Mouse (Mus musculus) embryonic facial prominence, embryonic 10.5 days (tissue): Measurements from ENCODE around the gene Igf2bp1. TPM values are rescaled to one million over a fixed set of nuclear protein-coding genes. Genes with fewer than 3 reads are reported as not detected.

ENCODE experiments used
- DNase-seq: peaks from one replicate; pipeline ENCODE4 v3.0.0-alpha.2; 2017; ENCODE audit warnings: low spot score
- H3K27ac ChIP-seq: fragments of 300-500 bp; sonication (generic); replicated peaks from 2 replicates; pipeline ENCODE4 v1.5.1; 2016; ENCODE audit warnings: mild to moderate bottlenecking
- H3K27me3 ChIP-seq: fragments of 300-500 bp; sonication (generic); replicated peaks from 2 replicates; pipeline ENCODE4 v1.6.1; 2016; ENCODE audit warnings: low read depth, mild to moderate bottlenecking; ENCODE audit not compliant: poor library complexity, severe bottlenecking
- H3K36me3 ChIP-seq: fragments of 300-500 bp; sonication (generic); replicated peaks from 2 replicates; pipeline ENCODE4 v1.6.1; 2016; ENCODE audit warnings: mild to moderate bottlenecking, moderate library complexity
- H3K4me1 ChIP-seq: fragments of 300-500 bp; sonication (generic); 2 replicates; pipeline ENCODE4 v1.6.1; 2016
- H3K4me3 ChIP-seq: fragments of 300-500 bp; sonication (generic); 2 replicates; pipeline ENCODE4 v1.5.1; 2016; ENCODE audit warnings: mild to moderate bottlenecking, moderate library complexity
- H3K9me3 ChIP-seq: fragments of 300-500 bp; sonication (generic); 2 replicates; pipeline ENCODE4 v1.6.1; 2016; ENCODE audit warnings: mild to moderate bottlenecking
- WGBS: fragments of 180-500 bp; shearing (Covaris S2); methylation state at CpG from one replicate; pipeline ENCODE4 v1.1.7; 2016; 5-methylcytosine and 5-hydroxymethylcytosine counted together
- polyA plus RNA-seq: library from polyadenylated mRNA; unstranded; fragments of >200 nt; fragmentation: Nextera tagmentation; extraction: Ambion mirVana; gene quantifications from 2 replicates; pipeline ENCODE4 v1.2.1, GENCODE M21; 2016

The Igf2bp1 gene
- polyA plus RNA-seq, 1 experiment from 2014 or later, result 173 TPM

- H3K27ac ChIP-seq, result no peak overlapping the region
- H3K9me3 ChIP-seq, result no peaks in the 10 kb centered on the region
- peak; percentile 75 for DNase-seq
- peaks cover 87% of the 10 kb centered on the region for H3K36me3 ChIP-seq
- H3K4me1 ChIP-seq, result peaks cover 63% of the 10 kb centered on the region
- 60% methylated on average over 8 of the region's 8 CpGs for WGBS
- H3K4me3 ChIP-seq, result no peak overlapping the region
- H3K27me3 ChIP-seq, result no peaks in the 10 kb centered on the region
These were observed 24.9 kb downstream of the Igf2bp1 start for GRCm38 (mm10) chr11:95980762-95981418.

GRCm38 (mm10) chr11:95978487-95978886 lies 27.3 kb downstream of the Igf2bp1 start:
- peaks cover 48% of the 10 kb centered on the region for H3K4me1 ChIP-seq
- 78% methylated on average over 3 of the region's 3 CpGs for WGBS
- no peak overlapping the region for H3K4me3 ChIP-seq
- no peaks in the 10 kb centered on the region for H3K9me3 ChIP-seq
- no peak for DNase-seq
- H3K36me3 ChIP-seq, result peaks cover 96% of the 10 kb centered on the region
- H3K27me3 ChIP-seq, result no peaks in the 10 kb centered on the region
- H3K27ac ChIP-seq, result no peak overlapping the region

- WGBS, result 88% methylated on average over 2 of the region's 2 CpGs
- no peak overlapping the region for H3K27ac ChIP-seq
- H3K9me3 ChIP-seq, result no peaks in the 10 kb centered on the region
- H3K4me1 ChIP-seq, result peaks cover 27% of the 10 kb centered on the region
- no peak overlapping the region for H3K4me3 ChIP-seq
- no peak for DNase-seq
- H3K27me3 ChIP-seq, result no peaks in the 10 kb centered on the region
- peaks cover 99% of the 10 kb centered on the region for H3K36me3 ChIP-seq
These were observed 29.4 kb downstream of the Igf2bp1 start for GRCm38 (mm10) chr11:95976290-95976689.

- Histone ChIP-seq H3K27me3 (no peaks in the 10 kb centered on the region), H3K4me1 (peaks cover 21% of the 10 kb centered on the region), H3K4me3 (no peak overlapping the region), H3K9me3 (no peaks in the 10 kb centered on the region), H3K36me3 (peaks cover 99% of the 10 kb centered on the region), H3K27ac (no peak overlapping the region)
- 89% methylated on average over 5 of the region's 5 CpGs for WGBS
- DNase-seq, result no peak
These were observed 30.0 kb downstream of the Igf2bp1 start for GRCm38 (mm10) chr11:95975694-95976093.

GRCm38 (mm10) chr11:95973187-95973586 lies 32.6 kb downstream of the Igf2bp1 start:
- Histone ChIP-seq H3K9me3 (no peaks in the 10 kb centered on the region), H3K4me1 (no peaks in the 10 kb centered on the region), H3K4me3 (no peak overlapping the region), H3K27me3 (no peaks in the 10 kb centered on the region), H3K27ac (no peak overlapping the region), H3K36me3 (peaks cover 99% of the 10 kb centered on the region)
- 86% methylated on average over 6 of the region's 6 CpGs for WGBS
- DNase-seq, result no peak

- Histone ChIP-seq H3K27me3 (no peaks in the 10 kb centered on the region), H3K36me3 (peaks cover 98% of the 10 kb centered on the region)
These were observed 42.4 kb downstream of the Igf2bp1 start for GRCm38 (mm10) chr11:95963304-95963703.

GRCm38 (mm10) chr11:95959152-95959551 lies 46.6 kb downstream of the Igf2bp1 start:
- WGBS, result 63% methylated on average over 6 of the region's 6 CpGs
- Histone ChIP-seq H3K9me3 (no peaks in the 10 kb centered on the region), H3K27me3 (no peaks in the 10 kb centered on the region)

More at GRCm38 (mm10) chr11:95963304-95963703, 42.4 kb downstream of the Igf2bp1 start:
- Histone ChIP-seq H3K4me1 (peaks cover 10% of the 10 kb centered on the region), H3K27ac (no peak overlapping the region), H3K4me3 (no peak overlapping the region), H3K9me3 (no peaks in the 10 kb centered on the region)
- WGBS, result 72% methylated on average over 7 of the region's 7 CpGs
- no peak for DNase-seq

GRCm38 (mm10) chr11:95958251-95958650 lies 47.5 kb downstream of the Igf2bp1 start:
- Histone ChIP-seq H3K36me3 (peaks cover 72% of the 10 kb centered on the region), H3K27me3 (no peaks in the 10 kb centered on the region), H3K9me3 (no peaks in the 10 kb centered on the region), H3K27ac (no peak overlapping the region), H3K4me3 (no peak overlapping the region), H3K4me1 (peaks cover 20% of the 10 kb centered on the region)
- WGBS, result 61% methylated on average over 9 of the region's 9 CpGs
- no peak for DNase-seq

More at GRCm38 (mm10) chr11:95959152-95959551, 46.6 kb downstream of the Igf2bp1 start:
- no peak overlapping the region for H3K4me3 ChIP-seq
- DNase-seq, result no peak
- H3K4me1 ChIP-seq, result peaks cover 20% of the 10 kb centered on the region
- H3K36me3 ChIP-seq, result peaks cover 80% of the 10 kb centered on the region
- H3K27ac ChIP-seq, result no peak overlapping the region

- H3K4me3 ChIP-seq, result no peak overlapping the region
- H3K4me1 ChIP-seq, result peaks cover 20% of the 10 kb centered on the region
- 81% methylated on average over 7 of the region's 7 CpGs for WGBS
- H3K27me3 ChIP-seq, result no peaks in the 10 kb centered on the region
- peaks cover 63% of the 10 kb centered on the region for H3K36me3 ChIP-seq
- H3K9me3 ChIP-seq, result no peaks in the 10 kb centered on the region
- no peak for DNase-seq
- no peak overlapping the region for H3K27ac ChIP-seq
These were observed 48.3 kb downstream of the Igf2bp1 start for GRCm38 (mm10) chr11:95957407-95957806.

- WGBS, result 85% methylated on average over 5 of the region's 5 CpGs
- H3K27me3 ChIP-seq, result no peaks in the 10 kb centered on the region
- H3K4me3 ChIP-seq, result no peak overlapping the region
- peaks cover 10% of the 10 kb centered on the region for H3K4me1 ChIP-seq
- no peak for DNase-seq
- peaks cover 23% of the 10 kb centered on the region for H3K36me3 ChIP-seq
- no peak overlapping the region for H3K27ac ChIP-seq
- no peaks in the 10 kb centered on the region for H3K9me3 ChIP-seq
These were observed 52.4 kb downstream of the Igf2bp1 start for GRCm38 (mm10) chr11:95953313-95953712.

GRCm38 (mm10) chr11:95945838-95946472 lies 59.8 kb downstream of the Igf2bp1 start:
- H3K27me3 ChIP-seq, result no peaks in the 10 kb centered on the region
- H3K4me3 ChIP-seq, result no peak overlapping the region
- H3K9me3 ChIP-seq, result no peaks in the 10 kb centered on the region
- 68% methylated on average over 13 of the region's 13 CpGs for WGBS
- H3K36me3 ChIP-seq, result no peaks in the 10 kb centered on the region
- no peaks in the 10 kb centered on the region for H3K4me1 ChIP-seq
- H3K27ac ChIP-seq, result no peak overlapping the region
- no peak for DNase-seq

- DNase-seq, result peak; percentile 45
- H3K27me3 ChIP-seq, result no peaks in the 10 kb centered on the region
These were observed 65.8 kb downstream of the Igf2bp1 start for GRCm38 (mm10) chr11:95939828-95940507.

GRCm38 (mm10) chr11:95936409-95936808 lies 69.3 kb downstream of the Igf2bp1 start:
- Histone ChIP-seq H3K4me1 (no peaks in the 10 kb centered on the region), H3K27ac (no peak overlapping the region), H3K27me3 (no peaks in the 10 kb centered on the region), H3K9me3 (no peaks in the 10 kb centered on the region), H3K36me3 (no peaks in the 10 kb centered on the region), H3K4me3 (no peak overlapping the region)
- WGBS, result 86% methylated on average over 6 of the region's 6 CpGs
- DNase-seq, result no peak

More at GRCm38 (mm10) chr11:95939828-95940507, 65.8 kb downstream of the Igf2bp1 start:
- no peak overlapping the region for H3K27ac ChIP-seq
- WGBS, result 43% methylated on average over 11 of the region's 11 CpGs
- H3K4me1 ChIP-seq, result no peaks in the 10 kb centered on the region
- no peaks in the 10 kb centered on the region for H3K36me3 ChIP-seq
- H3K4me3 ChIP-seq, result no peak overlapping the region
- no peaks in the 10 kb centered on the region for H3K9me3 ChIP-seq
